Mouse (Mus musculus) embryonic fibroblast, embryonic 13.5 days (primary cell): ENCODE measurements around the gene Vac14.

Experiments
- CTCF ChIP-seq: IDR thresholded peaks from 2 replicates; pipeline ENCODE4 v1.5.1; 2011; ENCODE audit warnings: mild to moderate bottlenecking, control low read depth, low read length, moderate library complexity, borderline replicate concordance; ENCODE audit not compliant: insufficient read depth
- POLR2A ChIP-seq: IDR thresholded peaks from 2 replicates; pipeline ENCODE4 v1.6.1; 2011; ENCODE audit warnings: low read depth, mild to moderate bottlenecking, control low read depth, low read length, moderate library complexity

GRCm38 (mm10) chr8:110657661-110658060, 39.3 kb downstream of the Vac14 start:
- TF ChIP-seq CTCF: no peak
- no peak for TF ChIP-seq POLR2A
